Mouse (Mus musculus) heart, embryonic 14.5 days (tissue): ENCODE data around the gene H2-M5. TPM values are rescaled to one million over a fixed set of nuclear protein-coding genes. Genes with fewer than 3 reads are reported as not detected.

ENCODE experiments used
- ATAC-seq: fragments of 200-750 bp; cut with Nextera tagmentation; 2 replicates; pipeline ENCODE4 v1.8.0; 2017; ENCODE audit warnings: low read depth, moderate TSS enrichment; ENCODE audit not compliant: insufficient number of reproducible peaks, insufficient read depth, low FRiP score
- H3K27ac ChIP-seq, 2 experiments: fragments of 200-500 bp in 1 of 2; fragments of 300-500 bp in 1 of 2; sonication (generic) in 1 of 2; replicated peaks in 1 of 2; 2 replicates each; pipeline ENCODE4 v1.5.1; 2012 to 2014; ENCODE audit warnings: low read depth in 2 of 2, low read length in 2 of 2, control low read depth in 1 of 2, mild to moderate bottlenecking in 1 of 2, mixed read lengths in 1 of 2; ENCODE audit not compliant: control insufficient read depth in 1 of 2, insufficient read depth in 1 of 2
- H3K27me3 ChIP-seq: fragments of 300-500 bp; sonication (generic); 2 replicates; pipeline ENCODE4 v1.6.1; 2014; ENCODE audit warnings: mild to moderate bottlenecking, low read length, control low read depth; ENCODE audit not compliant: control insufficient read depth, insufficient read depth
- H3K36me3 ChIP-seq: fragments of 300-500 bp; sonication (generic); 2 replicates; pipeline ENCODE4 v1.6.1; 2014; ENCODE audit warnings: mild to moderate bottlenecking, control low read depth, low read length, mixed read lengths; ENCODE audit not compliant: control insufficient read depth, insufficient read depth
- H3K4me1 ChIP-seq, 2 experiments: fragments of 200-500 bp in 1 of 2; fragments of 300-500 bp in 1 of 2; sonication (generic) in 1 of 2; 2 replicates each; pipeline ENCODE4 v1.6.1; 2012 to 2014; ENCODE audit warnings: low read length in 2 of 2, control low read depth in 1 of 2, mixed read lengths in 1 of 2; ENCODE audit not compliant: control insufficient read depth in 2 of 2, insufficient read depth in 2 of 2
- H3K4me2 ChIP-seq: fragments of 300-500 bp; sonication (generic); 2 replicates; pipeline ENCODE4 v1.6.1; 2014; ENCODE audit warnings: mild to moderate bottlenecking, low read length
- H3K4me3 ChIP-seq, 2 experiments: fragments of 200-500 bp in 1 of 2; fragments of 300-500 bp in 1 of 2; sonication (generic) in 1 of 2; 2 replicates each; pipeline ENCODE4 v1.5.1; 2012 to 2014; ENCODE audit warnings: low read length in 2 of 2, mild to moderate bottlenecking in 2 of 2, control low read depth in 1 of 2, low read depth in 1 of 2, moderate library complexity in 1 of 2; ENCODE audit not compliant: control insufficient read depth in 1 of 2, insufficient read depth in 1 of 2
- H3K9ac ChIP-seq: fragments of 300-500 bp; sonication (generic); 2 replicates; pipeline ENCODE4 v1.6.1; 2014; ENCODE audit warnings: mild to moderate bottlenecking, low read length
- H3K9me3 ChIP-seq: fragments of 300-500 bp; sonication (generic); 2 replicates; pipeline ENCODE4 v1.6.1; 2016; ENCODE audit warnings: low read length, control low read depth; ENCODE audit not compliant: control insufficient read depth
- WGBS: fragments of 180-500 bp; shearing (Covaris S2); extraction: QIAGEN DNeasy Blood & Tissue Kit; methylation state at CpG from one replicate; pipeline ENCODE4 v1.1.7; 2014; 5-methylcytosine and 5-hydroxymethylcytosine counted together
- polyA plus RNA-seq: library from polyadenylated mRNA; unstranded; fragments of >200 nt; fragmentation: Nextera tagmentation; extraction: Ambion mirVana; gene quantifications from 2 replicates; pipeline ENCODE4 v1.2.1, GENCODE M21; 2014

H2-M5 gene
- polyA plus RNA-seq, 1 experiment from 2014 or later: 0.23 TPM

DNA sequence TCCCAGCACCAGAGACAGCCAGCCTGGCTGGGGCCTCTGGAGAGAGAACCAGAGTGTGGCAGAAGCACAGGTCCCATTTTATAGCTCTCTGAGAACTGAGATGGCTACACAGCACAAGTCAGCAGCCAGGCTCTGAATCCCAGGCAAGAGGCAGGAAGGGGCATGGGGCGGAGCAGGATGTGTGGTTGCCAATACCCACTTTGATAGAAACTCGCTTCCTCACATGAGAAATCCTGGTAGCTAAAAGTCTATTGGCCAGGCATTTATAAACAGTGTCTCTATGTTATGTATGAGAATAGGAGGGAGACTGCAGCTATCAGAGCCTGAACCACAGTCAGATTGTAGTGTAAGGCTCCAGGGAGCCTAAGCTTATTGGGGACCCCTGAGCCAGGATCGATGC, 16.5 kb downstream of the H2-M5 start:
- no peak overlapping the region for H3K27ac ChIP-seq
- H3K36me3 ChIP-seq: no peaks in the 10 kb centered on the region
- WGBS: 76% methylated on average over 3 of the region's 3 CpGs
- no peak overlapping the region for H3K4me3 ChIP-seq
- ATAC-seq: no peak
- no peaks in the 10 kb centered on the region for H3K4me1 ChIP-seq
- H3K27me3 ChIP-seq: no peaks in the 10 kb centered on the region
- no peaks in the 10 kb centered on the region for H3K9me3 ChIP-seq
- no peak overlapping the region for H3K9ac ChIP-seq
- no peak overlapping the region for H3K4me2 ChIP-seq

DNA sequence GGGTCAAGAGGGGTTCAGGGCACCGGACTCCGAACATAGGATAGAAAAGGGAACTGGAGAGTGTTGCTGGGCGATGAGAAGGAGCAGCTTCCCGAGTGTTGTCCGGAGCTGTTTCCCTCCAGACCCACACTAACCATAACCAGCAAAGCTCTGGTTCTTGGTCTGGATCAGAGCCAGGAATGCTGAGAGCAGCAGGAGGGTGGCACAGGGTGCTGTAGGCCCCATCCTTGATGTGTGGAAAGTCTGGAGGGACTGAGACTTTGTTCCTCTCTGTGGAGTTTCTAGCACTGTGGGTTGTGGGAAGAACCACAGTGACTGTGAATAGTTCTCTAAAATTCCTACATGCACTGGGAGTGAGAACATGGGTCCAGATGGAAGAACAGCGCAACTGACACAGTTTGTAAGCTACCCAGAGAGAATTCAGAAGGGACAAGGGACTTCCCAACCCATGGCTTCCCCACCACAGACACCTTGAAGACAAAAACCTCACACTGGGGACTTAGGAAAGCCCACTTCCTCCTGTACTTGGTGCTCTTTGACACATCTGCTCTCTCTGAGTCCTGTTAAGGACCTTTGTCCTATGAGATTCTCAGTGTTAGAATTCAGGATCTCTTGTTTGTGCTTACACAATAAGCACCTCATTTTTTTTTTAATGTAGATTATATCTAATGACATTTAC, 18.0 kb downstream of the H2-M5 start:
- Histone ChIP-seq H3K27me3 (no peaks in the 10 kb centered on the region), H3K4me3 (no peak overlapping the region), H3K27ac (no peak overlapping the region), H3K36me3 (no peaks in the 10 kb centered on the region), H3K9ac (no peak overlapping the region), H3K4me1 (no peaks in the 10 kb centered on the region), H3K9me3 (no peaks in the 10 kb centered on the region), H3K4me2 (no peak overlapping the region)
- ATAC-seq: no peak
- WGBS: 82% methylated on average over 6 of the region's 6 CpGs

DNA sequence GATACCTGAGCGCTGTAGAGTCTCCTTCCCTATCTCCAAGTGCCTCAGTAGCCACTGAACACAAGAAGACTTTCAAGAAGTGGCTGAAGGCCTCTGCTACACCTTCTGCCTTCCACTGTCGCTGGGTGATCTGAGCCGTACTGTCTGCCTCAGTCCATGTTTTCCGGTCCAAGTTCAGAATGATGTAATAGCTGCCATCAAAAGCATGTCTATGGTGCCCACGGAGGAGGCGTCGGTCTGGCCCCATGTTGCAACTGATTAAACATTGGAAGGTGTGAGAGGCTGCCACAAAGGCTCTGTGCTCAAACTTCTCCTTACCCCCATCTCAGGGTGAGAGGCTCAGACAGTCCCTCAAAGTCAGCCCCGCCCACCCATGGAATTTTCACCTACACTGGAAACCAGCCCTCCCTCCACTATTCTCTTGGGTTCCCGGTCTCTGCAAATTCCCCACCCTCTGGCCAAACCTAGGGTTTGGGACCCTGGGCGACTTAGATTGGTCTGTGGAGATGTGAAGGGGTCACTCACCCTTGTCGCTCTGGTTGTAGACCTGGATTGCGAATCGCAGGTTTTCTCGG, 18.9 kb downstream of the H2-M5 start:
- no peak for ATAC-seq
- H3K9me3 ChIP-seq: no peaks in the 10 kb centered on the region
- H3K36me3 ChIP-seq: no peaks in the 10 kb centered on the region
- H3K4me1 ChIP-seq: no peaks in the 10 kb centered on the region
- no peak overlapping the region for H3K4me2 ChIP-seq
- H3K27me3 ChIP-seq: no peaks in the 10 kb centered on the region
- no peak overlapping the region for H3K9ac ChIP-seq
- H3K27ac ChIP-seq: no peak overlapping the region
- 74% methylated on average over 14 of the region's 14 CpGs for WGBS
- H3K4me3 ChIP-seq: no peak overlapping the region

DNA sequence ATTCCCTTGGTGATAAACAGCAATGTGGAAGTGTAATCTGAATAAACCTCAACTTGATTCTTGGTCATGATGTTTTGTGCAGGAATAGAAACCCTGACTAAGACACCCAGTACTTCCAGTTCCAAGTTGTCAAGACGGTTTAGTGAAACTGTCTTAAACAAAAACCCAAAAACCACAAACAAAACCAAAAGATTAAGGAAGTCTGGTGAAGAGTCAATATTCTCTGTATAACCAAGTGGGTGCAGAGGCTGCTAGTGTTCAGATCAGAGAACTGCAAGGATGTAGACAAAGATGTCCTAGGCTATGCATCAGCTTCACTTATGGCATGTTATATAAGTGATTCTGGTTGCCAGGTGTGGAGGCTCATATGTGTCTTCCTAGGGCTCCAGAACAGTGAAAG, 22.5 kb downstream of the H2-M5 start:
- H3K27me3 ChIP-seq: no peaks in the 10 kb centered on the region
- no peak overlapping the region for H3K4me3 ChIP-seq
- peaks cover 4% of the 10 kb centered on the region; the same call in 1 of the 2 replicates for H3K36me3 ChIP-seq
- no peak overlapping the region for H3K4me2 ChIP-seq
- H3K27ac ChIP-seq: no peak overlapping the region
- H3K4me1 ChIP-seq: no peaks in the 10 kb centered on the region
- ATAC-seq: no peak
- no peaks in the 10 kb centered on the region for H3K9me3 ChIP-seq
- 74% methylated on average over 1 of the region's 1 CpGs for WGBS
- H3K9ac ChIP-seq: no peak overlapping the region

DNA sequence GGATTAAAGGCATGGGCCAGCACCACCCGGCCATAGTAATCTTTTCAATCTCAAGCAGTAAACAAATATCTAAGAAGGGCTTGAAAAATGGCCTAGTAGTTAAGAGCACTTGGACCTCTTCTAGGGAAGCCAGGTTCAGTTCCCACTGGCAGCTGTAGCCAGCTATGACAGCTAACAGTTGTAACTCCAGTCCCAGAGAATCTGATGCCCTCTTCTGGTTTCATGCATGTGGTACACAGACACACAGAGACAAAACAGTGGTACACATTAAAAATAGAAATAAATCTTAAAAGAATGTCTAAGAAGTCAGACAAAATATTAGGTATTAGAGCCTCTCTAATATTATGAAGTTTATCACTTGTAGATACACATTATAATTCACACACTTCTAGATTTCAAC, 28.2 kb downstream of the H2-M5 start:
- no peak overlapping the region for H3K27ac ChIP-seq
- 63% methylated on average over 1 of the region's 1 CpGs for WGBS
- no peak overlapping the region for H3K9ac ChIP-seq
- no peak for ATAC-seq
- H3K4me1 ChIP-seq: peaks cover 4 to 14% of the 10 kb centered on the region in 2 experiments
- no peak overlapping the region for H3K4me2 ChIP-seq
- no peak overlapping the region for H3K4me3 ChIP-seq
- no peaks in the 10 kb centered on the region for H3K9me3 ChIP-seq
- H3K27me3 ChIP-seq: no peaks in the 10 kb centered on the region
- peaks cover 12% of the 10 kb centered on the region for H3K36me3 ChIP-seq

DNA sequence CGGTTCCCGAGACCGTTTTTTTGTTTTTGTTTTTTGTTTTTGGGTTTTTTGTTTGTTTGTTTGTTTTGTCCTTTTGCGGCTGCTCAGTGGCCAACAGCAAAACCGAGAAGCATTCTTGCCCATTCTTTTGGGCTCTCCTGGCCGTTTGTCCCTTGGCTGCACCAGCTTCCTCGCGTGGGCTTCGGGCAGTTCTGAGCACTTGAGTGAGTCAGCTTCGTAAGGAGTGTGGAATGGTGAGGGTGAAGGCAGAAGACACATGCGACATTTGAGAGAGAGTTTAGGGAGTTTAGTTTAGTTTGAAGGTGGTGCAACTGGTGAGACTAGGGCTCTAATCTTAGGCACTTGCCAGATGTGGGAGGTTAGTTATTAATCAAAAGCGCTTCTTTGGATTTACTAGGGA, 30.5 kb downstream of the H2-M5 start:
- Histone ChIP-seq H3K9ac (peak overlapping the region; percentile 76), H3K9me3 (no peaks in the 10 kb centered on the region), H3K4me2 (peak overlapping the region; percentile 79), H3K36me3 (peaks cover 27% of the 10 kb centered on the region), H3K27ac (peak overlapping the region; percentile 58 to 81; a peak in 3 of 4 replicates), H3K4me3 (peak overlapping the region; percentile 63 to 69), H3K4me1 (peaks cover 4 to 14% of the 10 kb centered on the region in 2 experiments), H3K27me3 (no peaks in the 10 kb centered on the region)
- ATAC-seq: no peak
- WGBS: 13% methylated on average over 12 of the region's 12 CpGs

DNA sequence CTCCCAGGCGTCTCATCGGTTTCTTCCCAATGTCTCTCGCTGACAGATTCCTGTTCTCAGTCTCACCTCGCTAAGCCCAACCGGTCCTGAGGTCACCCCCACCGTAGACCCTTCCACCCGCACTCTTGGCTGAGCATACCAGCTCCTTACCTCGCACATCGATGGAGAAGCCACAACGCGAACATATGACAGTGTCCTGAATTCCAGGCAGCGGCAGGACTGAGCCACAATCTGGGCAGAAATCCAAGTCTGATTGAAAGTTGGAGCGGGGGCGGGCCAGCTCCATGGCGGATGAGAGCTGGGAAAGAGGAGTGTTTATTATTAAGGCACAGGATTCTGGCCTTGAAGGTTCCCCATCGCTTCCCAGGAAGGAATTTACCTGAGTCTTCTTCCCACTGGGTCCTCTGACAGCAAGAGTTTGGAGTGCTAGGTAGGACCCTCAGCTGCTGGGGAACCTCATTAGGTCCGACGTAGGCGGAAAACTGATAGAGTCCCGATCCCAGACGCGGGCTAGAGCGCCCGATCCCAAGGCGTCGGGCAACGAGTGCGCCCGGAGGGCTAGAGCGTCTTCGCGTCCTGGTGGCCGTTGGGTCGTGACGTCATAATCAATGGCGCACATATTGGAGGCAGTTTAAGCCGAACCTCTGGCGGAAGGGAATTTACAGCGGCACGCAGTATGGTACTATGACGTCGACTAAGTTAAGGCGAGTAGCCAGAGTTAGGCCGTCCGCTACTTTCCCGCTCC, 31.2 kb downstream of the H2-M5 start, which contains the start of the genes Znrd1 and Znrd1as:
Gene Znrd1, minus strand, starts transcription at position 561 of the 745 bp plus-strand sequence.
Gene Znrd1as, plus strand, starts transcription at position 594 of the 745 bp plus-strand sequence.
- WGBS: under 1% methylated on average over 46 of the region's 46 CpGs
- peak within 1 kb of the TSS; percentile 81 to 82 for H3K27ac ChIP-seq
- peaks cover 34% of the 10 kb centered on the region for H3K36me3 ChIP-seq
- H3K4me1 ChIP-seq: peaks cover 4 to 14% of the 10 kb centered on the region in 2 experiments
- H3K4me3 ChIP-seq: peak within 1 kb of the TSS; percentile 63 to 69
- peak within 1 kb of the TSS; percentile 76 for H3K9ac ChIP-seq
- peak; percentile 96 for ATAC-seq
- H3K27me3 ChIP-seq: no peaks in the 10 kb centered on the region
- H3K9me3 ChIP-seq: no peaks in the 10 kb centered on the region
- peak within 1 kb of the TSS; percentile 79 for H3K4me2 ChIP-seq
